In genomic region chr13:48968750-48969088, GRCm38 (mm10) we compare ENCODE assay signal across 7 mouse cellular contexts. TPM values are rescaled to one million over a fixed set of nuclear protein-coding genes. Genes with fewer than 3 reads are reported as not detected.
DNase-seq lines count a peak whose midpoint lies in the region; ATAC-seq and TF ChIP-seq lines count a peak whose summit lies in the region.

No protein-coding gene starts in this region.

- no peaks in the 10 kb centered on the region for H3K36me3 ChIP-seq in testis, adult 2 months (ENCODE audit: control insufficient read depth, insufficient read depth, low read length)
- no peaks in the 10 kb centered on the region for H3K36me3 ChIP-seq in forebrain, embryonic 13.5 days (ENCODE audit: poor library complexity, severe bottlenecking)
- H3K36me3 ChIP-seq in liver, embryonic 13.5 days: peaks cover 13% of the 10 kb centered on the region

- peaks cover 11% of the 10 kb centered on the region for H3K4me1 ChIP-seq in testis, adult 2 months (ENCODE audit: control insufficient read depth, insufficient read depth, low read length)
- peaks cover 51% of the 10 kb centered on the region for H3K4me1 ChIP-seq in forebrain, embryonic 13.5 days
- H3K4me1 ChIP-seq in liver, embryonic 13.5 days (replicated peaks): peaks cover 64% of the 10 kb centered on the region

- 13% methylated on average over 7 of the region's 7 CpGs for WGBS in forebrain, embryonic 13.5 days
- 6% methylated on average over 7 of the region's 7 CpGs for WGBS in liver, embryonic 13.5 days (ENCODE audit: insufficient replicate concordance)

- no peak for TF ChIP-seq CTCF in testis, adult 2 months (IDR thresholded peaks at IDR 0.05; ENCODE audit: control insufficient read depth, insufficient read depth, insufficient replicate concordance, low read depth, low read length)

- TF ChIP-seq POLR2A in testis, adult 2 months (IDR thresholded peaks at IDR 0.05; ENCODE audit: control insufficient read depth, low read depth, low read length): no peak

- H3K27ac ChIP-seq in testis, adult 2 months (ENCODE audit: control insufficient read depth, insufficient read depth, low read depth, low read length): peak overlapping the region; percentile 93
- peak overlapping the region; percentile 97 for H3K27ac ChIP-seq in forebrain, embryonic 13.5 days
- H3K27ac ChIP-seq in liver, embryonic 13.5 days: peak overlapping the region; percentile 96

- no peak for ATAC-seq in forebrain, embryonic 13.5 days
- no peak for ATAC-seq in liver, embryonic 13.5 days (ENCODE audit: low read depth)

- H3K4me3 ChIP-seq in testis, adult 2 months (ENCODE audit: control insufficient read depth, low read depth, low read length): peak overlapping the region; percentile 92
- H3K4me3 ChIP-seq in forebrain, embryonic 13.5 days: peak overlapping the region; percentile 89
- peak overlapping the region; percentile 99 for H3K4me3 ChIP-seq in liver, embryonic 13.5 days (replicated peaks)

- H3K4me2 ChIP-seq in forebrain, embryonic 13.5 days: peak overlapping the region; percentile 100
- peak overlapping the region; percentile 93 for H3K4me2 ChIP-seq in liver, embryonic 13.5 days

- H3K9me3 ChIP-seq in forebrain, embryonic 13.5 days (replicated peaks): no peaks in the 10 kb centered on the region
- H3K9me3 ChIP-seq in liver, embryonic 13.5 days (replicated peaks): no peaks in the 10 kb centered on the region

- DNase-seq in testis, postnatal 10 days (ENCODE audit: low spot score): no peak
- DNase-seq in liver, embryonic 13.5 days: no peak
- no peak for DNase-seq in Muller cell, postnatal 12 days (ENCODE audit: inconsistent ontology term)
- DNase-seq in embryo, embryonic 10 days (ENCODE audit: low spot score): no peak
- no peak for DNase-seq in ovary, postnatal 36 days (ENCODE audit: low spot score)

- peak overlapping the region; percentile 97 for H3K9ac ChIP-seq in forebrain, embryonic 13.5 days
- H3K9ac ChIP-seq in liver, embryonic 13.5 days: peak overlapping the region; percentile 99

- H3K27me3 ChIP-seq in testis, adult 2 months (ENCODE audit: control insufficient read depth, insufficient read depth, low read length): no peaks in the 10 kb centered on the region
- H3K27me3 ChIP-seq in forebrain, embryonic 13.5 days: no peaks in the 10 kb centered on the region
- no peaks in the 10 kb centered on the region for H3K27me3 ChIP-seq in liver, embryonic 13.5 days

RNA-seq across cellular contexts. Expression of gene Fam120a, which starts 0.9 kb away (rescaled TPM):
- 10.4 and 10.8 TPM in 2 replicates for polyA plus RNA-seq in testis, adult 2 months (2012; rRNA removed)
- 16.0 and 16.3 TPM in 2 replicates for polyA plus RNA-seq in forebrain, embryonic 13.5 days (2015; fragmentation: Nextera tagmentation; extraction: Ambion mirVana)
- polyA plus RNA-seq in liver, embryonic 13.5 days (2015; fragmentation: Nextera tagmentation; extraction: Ambion mirVana): 16.6 and 17.8 TPM in 2 replicates
